Mouse (Mus musculus): Measurements from ENCODE around the gene Rxfp4. TPM values are rescaled to one million over a fixed set of nuclear protein-coding genes. Genes with fewer than 3 reads are reported as not detected.
"Not testable (repeated sequence)": the region's sequence is repeated elsewhere in the genome, so short reads cannot be mapped to it uniquely, and the experiment has no call there.

Gene Rxfp4
- polyA plus RNA-seq, 1 experiment from 2014 or later, result 0.19 TPM

GRCm38 (mm10) chr3:88618074-88618871 lies 34.7 kb downstream of the Rxfp4 start:
- Histone ChIP-seq H3K4me3 (0 out of 2 replicates have a peak overlapping the region, but pooled peaks have one; percentile 2), H3K4me1 (peaks cover 43% of the 10 kb centered on the region), H3K27ac (peak overlapping the region; percentile 27; the same call in 1 of the 2 replicates), H3K36me3 (no peaks in the 10 kb centered on the region), H3K9ac (no peak overlapping the region), H3K27me3 (no peaks in the 10 kb centered on the region), H3K4me2 (no peak overlapping the region), H3K9me3 (no peaks in the 10 kb centered on the region)
- WGBS, result 63% methylated on average over 8 of the region's 8 CpGs
- no peak for ATAC-seq (ENCODE audit: insufficient number of reproducible peaks, low FRiP score, low TSS enrichment, low read depth)

GRCm38 (mm10) chr3:88616951-88617500 lies 35.9 kb downstream of the Rxfp4 start:
- Histone ChIP-seq H3K4me1 (peaks cover 37% of the 10 kb centered on the region), H3K9ac (no peak overlapping the region), H3K36me3 (no peaks in the 10 kb centered on the region), H3K4me3 (peak overlapping the region; percentile 16), H3K4me2 (peak overlapping the region; percentile 26), H3K27ac (peak overlapping the region; percentile 80), H3K9me3 (no peaks in the 10 kb centered on the region), H3K27me3 (no peaks in the 10 kb centered on the region)
- no peak for ATAC-seq (ENCODE audit: insufficient number of reproducible peaks, low FRiP score, low TSS enrichment, low read depth)
- 62% methylated on average over 3 of the region's 3 CpGs for WGBS

- no peak overlapping the region for H3K9ac ChIP-seq
- no peaks in the 10 kb centered on the region for H3K9me3 ChIP-seq
- 48% methylated on average over 9 of the region's 9 CpGs for WGBS
- H3K4me1 ChIP-seq, result peaks cover 37% of the 10 kb centered on the region
- peak overlapping the region; percentile 80 for H3K27ac ChIP-seq
- H3K27me3 ChIP-seq, result no peaks in the 10 kb centered on the region
- 0 out of 2 replicates have a peak overlapping the region, but pooled peaks have one; percentile 26 for H3K4me2 ChIP-seq
- peak; percentile 36; the same call in 1 of the 2 replicates for ATAC-seq (ENCODE audit: insufficient number of reproducible peaks, low FRiP score, low TSS enrichment, low read depth)
- H3K4me3 ChIP-seq, result peak overlapping the region; percentile 16; the same call in 1 of the 2 replicates
- H3K36me3 ChIP-seq, result no peaks in the 10 kb centered on the region
Measured at GRCm38 (mm10) chr3:88615902-88616391, 37.0 kb downstream of the Rxfp4 start.

- Histone ChIP-seq H3K9me3 (no peaks in the 10 kb centered on the region), H3K27me3 (no peaks in the 10 kb centered on the region), H3K9ac (no peak overlapping the region), H3K4me2 (no peak overlapping the region), H3K36me3 (no peaks in the 10 kb centered on the region), H3K4me1 (peaks cover 28% of the 10 kb centered on the region), H3K27ac (peak overlapping the region; percentile 22; the same call in 1 of the 2 replicates), H3K4me3 (no peak overlapping the region)
- no peak for ATAC-seq (ENCODE audit: insufficient number of reproducible peaks, low FRiP score, low TSS enrichment, low read depth)
- WGBS, result 57% methylated on average over 5 of the region's 5 CpGs
Measured at GRCm38 (mm10) chr3:88615117-88615516, 37.8 kb downstream of the Rxfp4 start.

GRCm38 (mm10) chr3:88614418-88614817 lies 38.5 kb downstream of the Rxfp4 start:
- ATAC-seq (ENCODE audit: insufficient number of reproducible peaks, low FRiP score, low TSS enrichment, low read depth), result no peak
- no peaks in the 10 kb centered on the region for H3K36me3 ChIP-seq
- no peak overlapping the region for H3K27ac ChIP-seq
- H3K4me2 ChIP-seq, result no peak overlapping the region
- peaks cover 21% of the 10 kb centered on the region for H3K4me1 ChIP-seq
- H3K9me3 ChIP-seq, result no peaks in the 10 kb centered on the region
- no peak overlapping the region for H3K4me3 ChIP-seq
- H3K27me3 ChIP-seq, result no peaks in the 10 kb centered on the region
- no peak overlapping the region for H3K9ac ChIP-seq
- 71% methylated on average over 8 of the region's 8 CpGs for WGBS

- no peaks in the 10 kb centered on the region for H3K36me3 ChIP-seq
- no peaks in the 10 kb centered on the region for H3K27me3 ChIP-seq
- WGBS, result 57% methylated on average over 4 of the region's 4 CpGs
- peaks cover 12% of the 10 kb centered on the region for H3K4me1 ChIP-seq
- no peak overlapping the region for H3K4me2 ChIP-seq
- no peak overlapping the region for H3K27ac ChIP-seq
- no peak overlapping the region for H3K9ac ChIP-seq
- no peaks in the 10 kb centered on the region for H3K9me3 ChIP-seq
- H3K4me3 ChIP-seq, result no peak overlapping the region
- no peak for ATAC-seq (ENCODE audit: insufficient number of reproducible peaks, low FRiP score, low TSS enrichment, low read depth)
Measured at GRCm38 (mm10) chr3:88609066-88609465, 43.9 kb downstream of the Rxfp4 start.

GRCm38 (mm10) chr3:88607758-88608138 lies 45.2 kb downstream of the Rxfp4 start:
- WGBS, result 30% methylated on average over 10 of the region's 10 CpGs
- ATAC-seq (ENCODE audit: insufficient number of reproducible peaks, low FRiP score, low TSS enrichment, low read depth), result 0 out of 2 replicates have a peak, but pooled peaks have one; percentile 37
- Histone ChIP-seq H3K9ac (peak overlapping the region; percentile 27; the same call in 1 of the 2 replicates), H3K9me3 (no peaks in the 10 kb centered on the region), H3K27ac (no peak overlapping the region), H3K36me3 (no peaks in the 10 kb centered on the region), H3K4me2 (peak overlapping the region; percentile 43), H3K4me3 (peak overlapping the region; percentile 22), H3K27me3 (no peaks in the 10 kb centered on the region), H3K4me1 (peaks cover 12% of the 10 kb centered on the region)

- H3K27me3 ChIP-seq, result no peaks in the 10 kb centered on the region
- peak; percentile 82 for ATAC-seq (ENCODE audit: insufficient number of reproducible peaks, low FRiP score, low TSS enrichment, low read depth)
- H3K27ac ChIP-seq, result no peak overlapping the region
- peak overlapping the region; percentile 27; the same call in 1 of the 2 replicates for H3K9ac ChIP-seq
- H3K4me3 ChIP-seq, result peak overlapping the region; percentile 22
- peak overlapping the region; percentile 43 for H3K4me2 ChIP-seq
- no peaks in the 10 kb centered on the region for H3K9me3 ChIP-seq
- H3K36me3 ChIP-seq, result no peaks in the 10 kb centered on the region
- 2% methylated on average over 20 of the region's 20 CpGs for WGBS
- H3K4me1 ChIP-seq, result peaks cover 12% of the 10 kb centered on the region
Measured at GRCm38 (mm10) chr3:88607065-88607757, 45.7 kb downstream of the Rxfp4 start.

- H3K9me3 ChIP-seq; H3K36me3 ChIP-seq; H3K27ac ChIP-seq; H3K27me3 ChIP-seq; ATAC-seq (ENCODE audit: insufficient number of reproducible peaks, low FRiP score, low TSS enrichment, low read depth); H3K4me2 ChIP-seq; H3K4me3 ChIP-seq: not testable (repeated sequence)
- Histone ChIP-seq H3K4me1 (peaks cover 12% of the 10 kb centered on the region), H3K9ac (peak within 1 kb of the TSS; percentile 11; the same call in 1 of the 2 replicates)
- WGBS, result 83% methylated on average over 2 of the region's 2 CpGs
Measured at GRCm38 (mm10) chr3:88605666-88606065, 47.3 kb downstream of the Rxfp4 start, which contains the start of gene Arhgef2. Gene Arhgef2 (plus strand): TSS chr3:88605966.

- Histone ChIP-seq H3K27ac (no peak overlapping the region), H3K4me2 (no peak overlapping the region), H3K9ac (no peak overlapping the region), H3K4me3 (no peak overlapping the region), H3K27me3 (no peaks in the 10 kb centered on the region), H3K4me1 (peaks cover 12% of the 10 kb centered on the region), H3K36me3 (no peaks in the 10 kb centered on the region), H3K9me3 (no peaks in the 10 kb centered on the region)
- 90% methylated on average over 7 of the region's 7 CpGs for WGBS
- no peak for ATAC-seq (ENCODE audit: insufficient number of reproducible peaks, low FRiP score, low TSS enrichment, low read depth)
Measured at GRCm38 (mm10) chr3:88604863-88605262, 48.1 kb downstream of the Rxfp4 start.

GRCm38 (mm10) chr3:88603714-88604161 lies 49.2 kb downstream of the Rxfp4 start:
- Histone ChIP-seq H3K27me3 (no peaks in the 10 kb centered on the region), H3K36me3 (no peaks in the 10 kb centered on the region), H3K9me3 (no peaks in the 10 kb centered on the region), H3K27ac (no peak overlapping the region), H3K4me1 (peaks cover 12% of the 10 kb centered on the region), H3K4me3 (no peak overlapping the region), H3K9ac (no peak overlapping the region), H3K4me2 (no peak overlapping the region)
- no peak; the same call in 1 of the 2 replicates for ATAC-seq (ENCODE audit: insufficient number of reproducible peaks, low FRiP score, low TSS enrichment, low read depth)
- WGBS, result 22% methylated on average over 6 of the region's 6 CpGs
